Mouse (Mus musculus): ENCODE data around the gene Kif11. TPM values are rescaled to one million over a fixed set of nuclear protein-coding genes. Genes with fewer than 3 reads are reported as not detected.

The Kif11 gene
- polyA plus RNA-seq, 1 experiment, result 1.1 TPM

DNA sequence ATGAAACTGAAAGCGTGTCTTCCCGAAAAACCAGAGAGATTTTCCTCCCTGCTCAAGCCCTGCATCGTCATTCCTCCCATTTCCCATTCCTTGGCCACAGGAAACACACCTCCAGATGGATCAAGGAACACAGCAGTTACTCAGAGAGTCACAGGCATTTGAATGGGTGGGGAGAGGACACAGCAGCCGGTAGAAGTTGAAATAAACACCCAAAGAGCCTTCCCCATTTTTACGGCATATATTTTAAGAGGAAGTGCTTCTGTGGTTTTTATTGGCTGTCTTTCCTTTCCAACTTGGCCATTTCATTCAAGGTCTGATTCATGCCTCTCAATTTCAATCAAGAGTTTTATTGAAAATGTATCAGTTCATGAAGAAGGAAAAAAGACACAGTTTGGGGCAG, 72.0 kb downstream of the Kif11 start:
- Histone ChIP-seq H3K4me3 (replicated peaks) (no peak overlapping the region), H3K27me3 (ENCODE audit: control insufficient read depth) (no peaks in the 10 kb centered on the region; the same call in 1 of the 2 replicates), H3K4me1 (ENCODE audit: control insufficient read depth) (peaks cover 3% of the 10 kb centered on the region), H3K9me3 (ENCODE audit: control insufficient read depth, low read length) (no peaks in the 10 kb centered on the region), H3K36me3 (ENCODE audit: control insufficient read depth) (no peaks in the 10 kb centered on the region)
- TF ChIP-seq GATA1 (IDR thresholded peaks at IDR 0.05; ENCODE audit: low read length), result no peak
- no peak for TF ChIP-seq TAL1 (IDR thresholded peaks at IDR 0.05; ENCODE audit: low read length)

DNA sequence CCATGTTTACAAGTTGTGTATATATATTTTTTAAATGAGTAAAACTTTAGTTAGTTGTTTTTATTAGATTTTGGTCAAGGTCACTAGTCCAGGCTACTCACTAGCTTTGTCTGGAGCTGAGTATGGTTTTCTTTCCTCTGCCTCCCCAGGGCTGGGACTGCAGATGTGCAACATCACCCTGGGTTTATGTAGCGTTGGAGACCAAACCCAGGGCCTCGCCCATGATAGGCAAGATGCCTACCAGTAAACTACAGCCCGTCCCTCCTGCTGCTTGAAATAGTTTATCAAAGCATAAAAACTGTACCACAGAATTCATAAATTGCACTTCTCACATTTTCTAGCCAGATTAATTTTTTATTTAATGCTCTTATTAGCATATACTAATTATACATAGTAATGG, 73.0 kb downstream of the Kif11 start:
- TF ChIP-seq TAL1 (IDR thresholded peaks at IDR 0.05; ENCODE audit: low read length), result no peak
- no peak for TF ChIP-seq GATA1 (IDR thresholded peaks at IDR 0.05; ENCODE audit: low read length)
- Histone ChIP-seq H3K27me3 (ENCODE audit: control insufficient read depth) (no peaks in the 10 kb centered on the region), H3K9me3 (ENCODE audit: control insufficient read depth, low read length) (no peaks in the 10 kb centered on the region), H3K36me3 (ENCODE audit: control insufficient read depth) (no peaks in the 10 kb centered on the region), H3K4me3 (replicated peaks) (no peak overlapping the region), H3K4me1 (ENCODE audit: control insufficient read depth) (no peaks in the 10 kb centered on the region)

DNA sequence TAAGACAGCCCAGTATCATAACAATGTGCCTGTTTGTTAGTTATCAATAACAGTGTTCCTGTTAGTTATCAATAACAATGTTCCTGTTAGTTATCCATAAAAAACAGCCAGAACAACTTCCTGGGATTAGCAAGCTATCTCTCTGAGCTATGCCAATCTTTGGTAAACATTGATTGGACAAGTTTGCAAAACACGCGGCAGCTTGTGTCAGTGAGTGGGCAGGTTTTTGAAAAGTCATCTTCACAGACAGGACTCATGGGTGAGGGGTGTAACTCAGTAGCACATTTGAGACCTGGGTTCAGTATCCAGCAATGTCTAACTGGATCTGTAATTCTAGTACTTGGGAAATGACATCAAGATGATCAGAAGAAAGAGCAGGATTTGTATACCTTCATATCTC, 79.3 kb downstream of the Kif11 start:
- Histone ChIP-seq H3K36me3 (ENCODE audit: control insufficient read depth) (no peaks in the 10 kb centered on the region), H3K9me3 (ENCODE audit: control insufficient read depth, low read length) (peaks cover 8% of the 10 kb centered on the region), H3K4me1 (ENCODE audit: control insufficient read depth) (no peaks in the 10 kb centered on the region), H3K4me3 (replicated peaks) (no peak overlapping the region), H3K27me3 (ENCODE audit: control insufficient read depth) (no peaks in the 10 kb centered on the region)
- TF ChIP-seq TAL1 (IDR thresholded peaks at IDR 0.05; ENCODE audit: low read length) (no peak), GATA1 (IDR thresholded peaks at IDR 0.05; ENCODE audit: low read length) (no peak)

GRCm38 (mm10) chr19:37455961-37456360, 79.8 kb downstream of the Kif11 start:
- no peaks in the 10 kb centered on the region for H3K36me3 ChIP-seq (ENCODE audit: control insufficient read depth)
- no peak overlapping the region for H3K4me3 ChIP-seq (replicated peaks)
- TF ChIP-seq TAL1 (IDR thresholded peaks at IDR 0.05; ENCODE audit: low read length) (no peak), GATA1 (IDR thresholded peaks at IDR 0.05; ENCODE audit: low read length) (no peak)
- H3K4me1 ChIP-seq (ENCODE audit: control insufficient read depth), result no peaks in the 10 kb centered on the region
- peaks cover 12% of the 10 kb centered on the region for H3K9me3 ChIP-seq (ENCODE audit: control insufficient read depth, low read length)
- H3K27me3 ChIP-seq (ENCODE audit: control insufficient read depth), result no peaks in the 10 kb centered on the region

DNA sequence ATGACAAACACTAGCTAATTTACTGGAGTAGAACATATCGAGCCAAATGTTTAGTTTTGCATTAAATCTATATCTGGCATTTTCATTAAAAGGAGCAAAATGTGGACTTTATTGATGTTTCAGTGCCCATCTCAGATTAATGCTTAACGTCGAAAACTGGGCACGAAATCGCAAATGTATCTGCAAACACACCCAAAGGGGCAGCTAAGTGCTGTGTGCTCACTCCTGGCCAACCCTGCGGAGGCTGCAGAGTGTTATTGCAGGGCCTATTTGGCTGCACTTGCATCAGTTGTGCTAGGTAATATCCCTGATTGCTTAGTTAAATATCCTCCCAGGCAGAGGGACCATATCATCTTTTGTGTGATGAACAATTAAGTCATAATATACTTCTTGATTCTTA, 81.8 kb downstream of the Kif11 start:
- Histone ChIP-seq H3K4me3 (replicated peaks) (no peak overlapping the region), H3K4me1 (ENCODE audit: control insufficient read depth) (no peaks in the 10 kb centered on the region), H3K36me3 (ENCODE audit: control insufficient read depth) (no peaks in the 10 kb centered on the region), H3K9me3 (ENCODE audit: control insufficient read depth, low read length) (peaks cover 15% of the 10 kb centered on the region), H3K27me3 (ENCODE audit: control insufficient read depth) (no peaks in the 10 kb centered on the region)
- TF ChIP-seq TAL1 (IDR thresholded peaks at IDR 0.05; ENCODE audit: low read length) (no peak), GATA1 (IDR thresholded peaks at IDR 0.05; ENCODE audit: low read length) (no peak)

DNA sequence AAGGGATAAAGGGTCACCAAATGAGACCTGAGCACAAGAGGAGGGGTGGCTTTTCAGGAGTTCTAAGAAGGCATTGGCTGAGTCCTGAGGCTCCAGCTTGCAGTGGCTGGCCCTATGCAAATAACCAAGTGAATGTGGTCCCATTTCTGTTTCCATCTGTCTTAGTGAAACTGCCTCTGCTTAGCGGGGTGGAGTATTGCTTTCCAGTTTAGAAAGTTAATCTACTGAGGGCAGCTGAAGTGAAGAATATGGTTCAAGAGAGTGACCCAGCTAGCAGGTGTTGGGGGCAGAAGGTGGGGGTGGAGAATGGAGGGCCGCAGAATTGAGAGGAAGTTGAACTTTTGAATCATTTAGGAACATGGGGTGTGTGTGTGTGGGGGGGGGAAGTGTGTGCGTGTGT, 90.2 kb downstream of the Kif11 start:
- no peak for TF ChIP-seq TAL1 (IDR thresholded peaks at IDR 0.05; ENCODE audit: low read length)
- TF ChIP-seq GATA1 (IDR thresholded peaks at IDR 0.05; ENCODE audit: low read length), result no peak
- H3K36me3 ChIP-seq (ENCODE audit: control insufficient read depth), result no peaks in the 10 kb centered on the region
- no peaks in the 10 kb centered on the region for H3K9me3 ChIP-seq (ENCODE audit: control insufficient read depth, low read length)
- H3K27me3 ChIP-seq (ENCODE audit: control insufficient read depth), result no peaks in the 10 kb centered on the region
- H3K4me3 ChIP-seq (replicated peaks), result no peak overlapping the region
- H3K4me1 ChIP-seq (ENCODE audit: control insufficient read depth), result no peaks in the 10 kb centered on the region

DNA sequence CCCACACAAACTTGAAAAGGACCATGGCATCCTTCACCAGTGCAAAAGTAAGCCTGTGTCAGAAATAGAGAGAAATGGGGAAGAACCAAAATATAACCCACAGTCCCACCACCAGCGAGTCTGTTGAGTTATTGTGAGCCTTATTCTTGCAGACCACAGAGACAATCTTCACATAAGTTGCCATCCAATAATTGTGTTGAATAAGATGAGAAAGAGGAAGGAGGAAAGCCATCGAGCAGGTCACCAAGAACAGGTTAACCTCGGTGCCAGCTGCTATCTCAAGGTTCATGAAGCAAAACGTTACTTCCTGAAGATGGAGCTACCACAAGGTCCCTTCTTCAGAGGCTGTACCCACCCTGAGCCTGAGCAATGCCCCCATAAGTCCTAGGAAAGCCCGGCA, 90.8 kb downstream of the Kif11 start:
- Histone ChIP-seq H3K4me3 (replicated peaks) (no peak overlapping the region), H3K9me3 (ENCODE audit: control insufficient read depth, low read length) (no peaks in the 10 kb centered on the region), H3K4me1 (ENCODE audit: control insufficient read depth) (no peaks in the 10 kb centered on the region), H3K36me3 (ENCODE audit: control insufficient read depth) (no peaks in the 10 kb centered on the region), H3K27me3 (ENCODE audit: control insufficient read depth) (no peaks in the 10 kb centered on the region)
- TF ChIP-seq TAL1 (IDR thresholded peaks at IDR 0.05; ENCODE audit: low read length) (no peak), GATA1 (IDR thresholded peaks at IDR 0.05; ENCODE audit: low read length) (no peak)

DNA sequence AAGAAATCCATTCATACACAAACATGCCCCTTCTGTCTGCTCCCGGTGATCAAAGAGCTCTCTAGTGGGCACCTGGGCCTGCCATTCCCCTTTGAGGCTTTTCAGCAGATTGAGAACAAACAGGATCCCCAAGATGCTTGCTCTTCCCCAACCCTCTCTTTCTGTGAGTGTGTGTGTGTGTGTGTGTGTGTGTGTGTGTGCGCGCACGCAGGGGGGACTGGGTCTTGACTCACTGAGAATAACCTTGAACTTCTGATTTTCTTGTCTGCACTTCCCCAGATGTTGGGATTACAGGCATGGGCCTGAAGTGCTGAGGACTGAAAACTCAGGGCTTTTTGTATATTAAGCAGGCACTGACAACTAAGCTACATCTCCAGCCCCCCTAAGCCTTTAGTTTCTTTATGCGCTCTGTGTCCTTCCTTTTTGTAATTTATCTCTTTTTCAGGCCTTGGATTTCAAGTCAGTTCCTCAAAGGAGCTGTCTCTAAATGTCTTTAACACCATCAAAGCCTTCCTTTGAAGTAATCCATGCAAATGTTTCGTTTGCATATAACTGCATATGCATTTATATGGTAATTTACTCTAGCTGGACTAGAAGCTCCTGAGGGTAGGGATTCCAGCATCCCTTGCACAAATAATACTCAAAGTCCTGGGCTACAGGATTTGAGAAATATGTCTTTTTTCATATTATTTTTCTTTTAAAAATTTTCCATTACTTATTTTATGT, 92.8 kb downstream of the Kif11 start:
- Histone ChIP-seq H3K9me3 (ENCODE audit: control insufficient read depth, low read length) (no peaks in the 10 kb centered on the region), H3K4me1 (ENCODE audit: control insufficient read depth) (no peaks in the 10 kb centered on the region), H3K27me3 (ENCODE audit: control insufficient read depth) (no peaks in the 10 kb centered on the region), H3K4me3 (replicated peaks) (no peak overlapping the region), H3K36me3 (ENCODE audit: control insufficient read depth) (no peaks in the 10 kb centered on the region)
- no peak for TF ChIP-seq TAL1 (IDR thresholded peaks at IDR 0.05; ENCODE audit: low read length)
- no peak for TF ChIP-seq GATA1 (IDR thresholded peaks at IDR 0.05; ENCODE audit: low read length)

Other genes starting within 250 kb of the Kif11 start
- gene March5, start 168.9 kb upstream of the Kif11 start, polyA plus RNA-seq (2012), result 23.8 and 29.4 TPM in 2 replicates
- 7.6 and 10.1 TPM in 2 replicates for gene Cpeb3, start 167.8 kb upstream of the Kif11 start, polyA plus RNA-seq (2012)
- gene Ide, start 38.6 kb upstream of the Kif11 start, polyA plus RNA-seq (2012), result 0.15 and 0.24 TPM in 2 replicates
- 0.22 and 0.34 TPM in 2 replicates for gene Hhex, start 58.4 kb downstream of the Kif11 start, polyA plus RNA-seq (2012)
- 0.98 and 1.4 TPM in 2 replicates for gene Exoc6, start 174.0 kb downstream of the Kif11 start, polyA plus RNA-seq (2012)

Data from erythroblast, embryonic 14.5 days (primary cell).